Mouse (Mus musculus): ENCODE data around the gene Tmsb15b1.

GRCm38 (mm10) chrX:137015099-137015709 lies 38.5 kb upstream of the Tmsb15b1 start:
- TF ChIP-seq POLR2A (IDR thresholded peaks at IDR 0.05; ENCODE audit: insufficient read depth, low read length), result no peak
- no peak for TF ChIP-seq CTCF (IDR thresholded peaks at IDR 0.05; ENCODE audit: low read depth, low read length)
- TF ChIP-seq EP300 (IDR thresholded peaks at IDR 0.05; ENCODE audit: insufficient read depth, low read depth, low read length), result no peak

Measured in ES-Bruce4 (cell line).